Mouse (Mus musculus): ENCODE results near the gene Sox30.

The Sox30 gene

DNA sequence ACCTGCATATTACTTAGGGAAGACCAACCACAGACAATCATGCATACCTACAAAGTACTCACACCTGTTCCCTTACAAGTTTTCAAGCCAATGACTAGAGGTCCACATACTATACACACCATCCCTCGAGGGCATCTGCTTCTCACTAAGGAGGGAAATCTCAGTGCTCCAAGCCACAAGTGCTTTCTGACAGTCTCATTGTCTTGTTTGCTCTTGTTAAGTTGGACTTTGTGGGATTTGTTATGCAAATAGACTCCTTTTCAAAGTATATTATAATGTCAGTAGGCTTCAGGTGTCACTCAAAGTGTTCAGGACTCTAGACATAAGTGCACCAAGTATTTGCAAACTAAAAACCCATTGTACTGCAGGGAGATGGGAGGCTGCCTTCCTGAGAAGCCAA is 40.1 kb downstream of the Sox30 start:
- in situ Hi-C loops (cut with MseI, MboI), result no loop called here

- in situ Hi-C loops (cut with MseI, MboI), result no loop called here
Observed at GRCm38 (mm10) chr11:46021850-46022249, 41.7 kb downstream of the Sox30 start.

- in situ Hi-C loops (cut with MseI, MboI), result no loop called here
Observed at GRCm38 (mm10) chr11:46022983-46023382, 42.9 kb downstream of the Sox30 start.

DNA sequence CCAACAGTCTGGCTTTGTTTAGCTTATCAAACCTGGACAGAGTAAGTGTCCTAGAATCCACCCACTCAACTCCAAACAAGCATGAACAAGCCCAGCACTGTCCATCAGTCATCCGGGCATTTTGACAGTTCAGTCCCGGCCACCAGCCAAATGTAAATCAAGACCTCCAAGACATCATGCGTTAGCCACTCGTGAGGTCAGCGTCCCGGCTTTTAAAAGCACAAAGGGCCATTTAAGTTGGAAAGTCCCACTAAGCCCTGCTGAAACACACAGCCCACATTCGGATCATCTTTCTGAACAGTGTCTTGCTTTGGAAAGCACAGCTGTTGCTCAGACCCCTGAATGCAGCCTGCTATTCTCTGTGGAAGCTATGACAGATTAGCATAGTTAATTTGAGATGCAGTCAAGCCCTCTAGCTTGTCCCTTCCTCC is 45.9 kb downstream of the Sox30 start:
- in situ Hi-C loops (cut with MseI, MboI), result no loop called here

GRCm38 (mm10) chr11:46027952-46028814 is 48.1 kb downstream of the Sox30 start:
- in situ Hi-C loops (cut with MseI, MboI), result no loop called here

- in situ Hi-C loops (cut with MseI, MboI), result no loop called here
Observed at GRCm38 (mm10) chr11:46029485-46029884, 49.4 kb downstream of the Sox30 start.

DNA sequence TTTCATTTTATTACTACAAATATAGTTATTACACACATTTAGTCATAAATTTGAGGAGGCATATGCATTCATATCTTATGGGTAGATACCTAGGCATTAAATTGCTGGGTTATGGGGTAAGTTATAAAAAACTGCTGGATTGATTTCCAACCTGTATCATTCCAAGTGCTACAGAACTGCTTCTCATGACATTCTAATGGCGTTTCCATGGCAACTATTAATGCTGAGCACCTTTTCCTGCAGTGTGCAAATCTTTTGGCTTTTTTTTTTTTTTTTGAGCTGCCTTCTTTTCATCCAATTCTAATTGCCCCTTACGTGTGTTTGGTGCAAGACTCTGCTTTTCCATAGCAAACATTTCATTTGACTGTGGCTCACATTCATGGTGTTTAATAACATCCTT is 49.9 kb downstream of the Sox30 start:
- in situ Hi-C loops (cut with MseI, MboI), result no loop called here

GRCm38 (mm10) chr11:46031470-46031869 is 51.4 kb downstream of the Sox30 start:
- in situ Hi-C loops (cut with MseI, MboI), result no loop called here

GRCm38 (mm10) chr11:46032956-46033355 is 52.8 kb downstream of the Sox30 start:
- in situ Hi-C loops (cut with MseI, MboI), result no loop called here

DNA sequence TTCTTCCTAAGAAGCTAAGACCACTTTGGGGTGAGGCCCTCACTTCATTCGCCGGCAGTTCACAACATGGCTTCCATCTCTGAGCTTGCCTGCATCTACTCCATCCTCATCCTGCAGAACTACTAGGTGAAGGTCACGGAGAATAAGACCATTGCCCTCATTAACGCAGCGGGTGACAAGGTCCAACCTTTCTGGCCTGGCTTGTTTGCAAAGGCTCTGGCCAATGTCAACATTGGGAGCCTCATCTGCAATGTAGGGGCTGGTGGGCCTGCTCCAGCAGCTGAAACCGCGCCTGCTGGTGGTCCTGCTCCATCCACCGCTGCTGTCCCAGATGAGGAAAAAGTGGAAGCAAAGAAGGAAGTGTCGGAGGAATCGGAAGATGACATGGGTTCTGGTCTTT is 56.3 kb downstream of the Sox30 start:
- in situ Hi-C loops (cut with MseI, MboI), result loop anchor here in 1 of 2 experiments (5.0 kb wide), 1 partner anchor 49 kb away; no protein-coding TSS in a partner anchor

DNA sequence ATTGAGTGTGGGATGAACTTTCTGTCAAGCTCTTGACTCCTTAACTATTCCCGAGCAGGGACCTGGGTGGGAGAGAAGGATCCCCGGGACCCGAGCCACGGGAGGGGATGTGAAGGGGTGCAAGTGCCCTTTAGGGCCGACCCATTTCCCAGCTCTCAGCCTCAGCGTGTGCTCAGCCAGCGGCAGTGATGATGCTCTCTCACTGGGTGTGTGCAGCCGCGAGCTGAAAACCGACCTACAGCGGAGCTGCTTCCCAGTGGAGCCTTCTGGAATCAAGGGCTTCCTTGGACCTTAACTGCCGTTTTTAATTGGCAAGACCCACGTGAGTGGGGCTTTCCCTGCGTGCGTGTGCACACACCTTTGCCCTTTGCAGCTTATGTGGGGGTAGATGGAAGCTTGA is 58.8 kb downstream of the Sox30 start:
- in situ Hi-C loops (cut with MseI, MboI), result loop anchor here in 1 of 2 experiments (5.0 kb wide), 1 partner anchor 52 kb away; no protein-coding TSS in a partner anchor

GRCm38 (mm10) chr11:46039335-46039734 is 59.2 kb downstream of the Sox30 start:
- in situ Hi-C loops (cut with MseI, MboI), result loop anchor here in 1 of 2 experiments (5.0 kb wide), 1 partner anchor 52 kb away; no protein-coding TSS in a partner anchor

GRCm38 (mm10) chr11:46040841-46041556 is 60.9 kb downstream of the Sox30 start:
- in situ Hi-C loops (cut with MseI, MboI), result no loop called here

- in situ Hi-C loops (cut with MseI, MboI), result no loop called here
Observed at GRCm38 (mm10) chr11:46041607-46042267, 61.6 kb downstream of the Sox30 start.

- in situ Hi-C loops (cut with MseI, MboI), result no loop called here
Observed at GRCm38 (mm10) chr11:46044781-46045180, 64.7 kb downstream of the Sox30 start.

DNA sequence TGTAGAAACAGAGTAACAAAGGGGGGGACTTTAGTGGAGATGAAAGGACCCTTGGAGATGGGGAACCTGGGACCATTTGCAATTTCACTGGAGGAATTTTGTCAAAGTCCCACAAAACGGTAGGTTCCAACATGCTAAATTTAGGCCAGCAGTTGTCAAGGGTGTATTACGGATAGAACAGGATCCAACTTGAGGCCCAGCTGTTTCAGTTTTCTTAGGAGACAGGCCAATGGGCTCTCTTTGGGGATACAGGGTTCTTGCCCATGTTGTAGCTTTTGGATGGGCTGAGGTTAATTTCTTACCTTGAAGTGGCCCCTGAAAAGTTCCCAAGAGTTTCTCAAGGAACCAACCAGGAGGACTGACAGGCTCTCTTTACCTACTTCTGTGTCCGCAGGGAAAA is 67.2 kb downstream of the Sox30 start:
- in situ Hi-C loops (cut with MseI, MboI), result no loop called here

GRCm38 (mm10) chr11:46052105-46052659 is 72.1 kb downstream of the Sox30 start, which contains the start of gene Gm12166:
Gm12166 (minus strand) TSS chr11:46052321.
- in situ Hi-C loops (cut with MseI, MboI), result loop anchor here (10.0 kb wide), 1 partner anchor 163 kb away; no protein-coding TSS in a partner anchor

DNA sequence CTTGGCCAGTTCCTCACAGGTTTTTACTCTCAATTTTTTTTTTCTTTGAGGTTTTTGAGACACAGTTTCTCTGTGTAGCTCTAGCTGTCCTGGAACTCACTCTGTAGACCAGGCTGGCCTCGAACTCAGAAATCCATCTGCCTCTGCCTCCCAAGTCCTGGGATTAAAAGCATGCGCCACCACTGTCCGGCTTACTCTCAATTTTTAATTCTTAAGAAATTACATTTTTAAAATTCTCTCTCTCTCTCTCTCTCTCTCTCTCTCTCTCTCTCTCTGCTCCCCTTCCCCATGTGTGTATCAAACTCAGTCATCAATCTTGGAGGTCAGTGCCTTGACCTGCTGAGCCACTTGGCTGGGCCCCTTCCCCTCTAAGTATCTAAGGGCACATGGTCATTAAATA is 73.3 kb downstream of the Sox30 start:
- in situ Hi-C loops (cut with MseI, MboI), result loop anchor here (10.0 kb wide), 1 partner anchor 161 kb away; no protein-coding TSS in a partner anchor

GRCm38 (mm10) chr11:46054311-46054710 is 74.2 kb downstream of the Sox30 start:
- in situ Hi-C loops (cut with MseI, MboI), result loop anchor here (10.0 kb wide), 1 partner anchor 160 kb away; no protein-coding TSS in a partner anchor

- in situ Hi-C loops (cut with MseI, MboI), result loop anchor here (10.0 kb wide), 1 partner anchor 160 kb away; no protein-coding TSS in a partner anchor
Observed at GRCm38 (mm10) chr11:46054911-46055895, 75.1 kb downstream of the Sox30 start.
